Mouse (Mus musculus): ENCODE results near the gene Gata2. TPM values are rescaled to one million over a fixed set of nuclear protein-coding genes. Genes with fewer than 3 reads are reported as not detected.

The Gata2 gene
- polyA plus RNA-seq, 1 experiment from 2014 or later: 18.6 TPM

DNA sequence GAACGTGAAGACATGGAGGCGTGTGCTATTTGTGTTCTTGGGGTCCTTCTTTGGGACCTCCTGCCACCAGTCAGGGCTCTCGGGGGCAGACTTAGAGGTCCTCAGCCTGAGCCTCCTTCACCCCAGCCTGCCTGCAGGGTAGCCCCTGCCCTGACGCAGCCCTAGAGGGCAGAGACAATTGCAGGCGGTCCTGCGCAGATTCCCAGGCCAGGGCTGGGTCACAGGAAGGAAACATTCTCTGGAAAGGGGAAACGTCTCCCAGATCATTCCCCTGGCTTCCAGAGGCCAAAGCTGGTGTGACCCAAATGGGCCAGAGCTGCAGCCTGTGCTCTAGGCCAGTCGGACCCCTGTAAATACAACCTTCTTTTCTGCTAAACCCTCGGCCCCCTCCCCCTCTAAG, 12.2 kb downstream of the Gata2 start:
- WGBS: 27% methylated on average over 9 of the region's 9 CpGs
- no peak for ATAC-seq (ENCODE audit: insufficient number of reproducible peaks, insufficient read depth, low FRiP score, low read depth)
- peaks cover 72% of the 10 kb centered on the region for H3K27me3 ChIP-seq (ENCODE audit: control insufficient read depth, insufficient read depth, low read length)
- H3K4me3 ChIP-seq (ENCODE audit: control insufficient read depth in 1 of 2, insufficient read depth in 1 of 2, low read depth in 1 of 2, low read length in 2 of 2): no peak overlapping the region
- H3K36me3 ChIP-seq (ENCODE audit: control insufficient read depth, insufficient read depth, low read length): 0 out of 2 replicates have a peak, but pooled peaks cover 3% of the 10 kb centered on the region
- H3K4me1 ChIP-seq (ENCODE audit: control insufficient read depth in 2 of 2, insufficient read depth in 2 of 2, low read length in 2 of 2): peaks cover 4 to 6% of the 10 kb centered on the region in 2 experiments; a peak in 3 of 4 replicates
- no peak overlapping the region for H3K9ac ChIP-seq (ENCODE audit: low read length)
- H3K9me3 ChIP-seq (ENCODE audit: control insufficient read depth, low read length): no peaks in the 10 kb centered on the region
- H3K4me2 ChIP-seq (ENCODE audit: low read length): no peak overlapping the region
- H3K27ac ChIP-seq (replicated peaks in 1 of 2; ENCODE audit: control insufficient read depth in 1 of 2, insufficient read depth in 1 of 2, low read depth in 2 of 2, low read length in 2 of 2): no peak overlapping the region

DNA sequence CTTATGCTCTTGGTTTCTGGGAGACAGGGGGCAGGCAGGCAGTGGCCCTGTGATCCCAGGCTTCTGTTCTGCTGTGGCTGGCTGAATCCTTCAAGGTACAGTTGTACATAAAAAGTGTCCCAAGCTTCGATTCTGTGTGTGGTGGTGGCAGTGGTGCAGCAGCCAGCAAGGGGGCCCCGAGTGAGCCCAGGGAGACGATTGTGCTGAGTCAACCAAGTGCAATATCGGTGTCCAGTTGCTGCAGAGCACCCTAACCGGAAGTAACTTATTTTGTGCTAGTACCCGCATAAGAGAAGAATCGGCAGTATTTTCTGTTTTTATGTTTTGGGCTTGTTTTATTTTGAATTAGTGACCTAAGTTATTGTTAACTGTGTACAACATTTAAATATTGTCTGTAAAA, 12.9 kb downstream of the Gata2 start:
- H3K4me3 ChIP-seq (ENCODE audit: control insufficient read depth in 1 of 2, insufficient read depth in 1 of 2, low read depth in 1 of 2, low read length in 2 of 2): no peak overlapping the region
- H3K36me3 ChIP-seq (ENCODE audit: control insufficient read depth, insufficient read depth, low read length): 0 out of 2 replicates have a peak, but pooled peaks cover 3% of the 10 kb centered on the region
- no peak overlapping the region for H3K4me2 ChIP-seq (ENCODE audit: low read length)
- no peak for ATAC-seq (ENCODE audit: insufficient number of reproducible peaks, insufficient read depth, low FRiP score, low read depth)
- 54% methylated on average over 7 of the region's 7 CpGs for WGBS
- no peak overlapping the region for H3K27ac ChIP-seq (replicated peaks in 1 of 2; ENCODE audit: control insufficient read depth in 1 of 2, insufficient read depth in 1 of 2, low read depth in 2 of 2, low read length in 2 of 2)
- H3K4me1 ChIP-seq (ENCODE audit: control insufficient read depth in 2 of 2, insufficient read depth in 2 of 2, low read length in 2 of 2): peaks cover 4 to 6% of the 10 kb centered on the region in 2 experiments; a peak in 3 of 4 replicates
- H3K9ac ChIP-seq (ENCODE audit: low read length): no peak overlapping the region
- no peaks in the 10 kb centered on the region for H3K9me3 ChIP-seq (ENCODE audit: control insufficient read depth, low read length)
- peaks cover 66% of the 10 kb centered on the region for H3K27me3 ChIP-seq (ENCODE audit: control insufficient read depth, insufficient read depth, low read length)

DNA sequence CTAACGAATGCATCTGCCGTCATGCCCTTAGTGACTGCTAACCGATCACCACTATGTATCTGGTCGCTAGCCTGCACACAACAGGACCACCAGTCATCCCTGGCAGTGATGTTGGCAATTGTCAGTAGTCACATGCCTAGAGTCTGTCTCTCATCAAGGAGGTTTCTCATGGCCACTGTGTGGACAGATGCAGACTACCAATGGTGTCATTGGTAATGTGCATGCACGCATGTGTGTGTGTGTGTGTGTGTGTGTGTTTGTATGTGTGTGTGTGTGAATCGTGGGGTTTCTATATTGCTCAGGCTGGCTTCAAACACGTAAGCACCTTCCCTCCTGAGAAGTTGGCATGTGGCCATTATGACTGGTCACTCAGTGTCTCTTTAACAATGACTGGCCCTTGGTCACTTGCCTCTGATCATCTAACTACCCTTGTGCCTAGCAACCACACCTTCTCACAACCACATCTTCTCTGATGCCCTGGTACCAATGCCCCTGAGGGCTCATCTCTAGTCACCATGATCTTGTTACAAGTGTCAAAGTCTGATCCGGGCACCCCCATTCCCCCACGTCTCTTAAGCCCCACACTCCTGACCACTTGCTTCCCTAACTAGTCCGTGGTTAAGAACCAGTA, 13.8 kb downstream of the Gata2 start:
- H3K27me3 ChIP-seq (ENCODE audit: control insufficient read depth, insufficient read depth, low read length): peaks cover 57% of the 10 kb centered on the region
- H3K36me3 ChIP-seq (ENCODE audit: control insufficient read depth, insufficient read depth, low read length): 0 out of 2 replicates have a peak, but pooled peaks cover 3% of the 10 kb centered on the region
- no peak overlapping the region for H3K27ac ChIP-seq (replicated peaks in 1 of 2; ENCODE audit: control insufficient read depth in 1 of 2, insufficient read depth in 1 of 2, low read depth in 2 of 2, low read length in 2 of 2)
- peaks cover 4% of the 10 kb centered on the region in 2 experiments; a peak in 3 of 4 replicates for H3K4me1 ChIP-seq (ENCODE audit: control insufficient read depth in 2 of 2, insufficient read depth in 2 of 2, low read length in 2 of 2)
- no peak overlapping the region for H3K9ac ChIP-seq (ENCODE audit: low read length)
- H3K9me3 ChIP-seq (ENCODE audit: control insufficient read depth, low read length): no peaks in the 10 kb centered on the region
- H3K4me3 ChIP-seq (ENCODE audit: control insufficient read depth in 1 of 2, insufficient read depth in 1 of 2, low read depth in 1 of 2, low read length in 2 of 2): no peak overlapping the region
- ATAC-seq (ENCODE audit: insufficient number of reproducible peaks, insufficient read depth, low FRiP score, low read depth): no peak
- 76% methylated on average over 10 of the region's 10 CpGs for WGBS
- no peak overlapping the region for H3K4me2 ChIP-seq (ENCODE audit: low read length)

DNA sequence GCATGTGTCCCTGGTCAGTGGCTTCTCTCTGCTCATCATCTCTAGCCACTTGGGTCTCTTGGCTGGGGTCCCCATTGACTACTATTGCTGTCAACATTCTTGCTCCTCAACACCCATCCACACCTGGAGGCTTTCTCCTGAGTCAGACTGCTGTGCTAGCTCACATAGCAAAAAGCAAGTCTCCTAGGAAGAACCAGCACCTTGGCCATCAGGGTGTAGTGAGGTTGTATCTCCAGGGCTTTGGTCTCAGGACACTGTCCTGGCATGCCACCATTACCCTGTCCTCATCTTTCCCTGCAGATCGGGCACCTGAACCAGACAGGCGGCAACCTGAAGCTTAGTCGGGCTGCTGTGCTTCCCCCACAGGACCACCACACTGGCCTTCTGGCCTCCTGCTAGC, 14.6 kb downstream of the Gata2 start:
- no peak for ATAC-seq (ENCODE audit: insufficient number of reproducible peaks, insufficient read depth, low FRiP score, low read depth)
- 85% methylated on average over 3 of the region's 3 CpGs for WGBS
- Histone ChIP-seq H3K4me3 (ENCODE audit: control insufficient read depth in 1 of 2, insufficient read depth in 1 of 2, low read depth in 1 of 2, low read length in 2 of 2) (no peak overlapping the region), H3K27ac (replicated peaks in 1 of 2; ENCODE audit: control insufficient read depth in 1 of 2, insufficient read depth in 1 of 2, low read depth in 2 of 2, low read length in 2 of 2) (no peak overlapping the region), H3K9ac (ENCODE audit: low read length) (no peak overlapping the region), H3K4me2 (ENCODE audit: low read length) (no peak overlapping the region), H3K36me3 (ENCODE audit: control insufficient read depth, insufficient read depth, low read length) (0 out of 2 replicates have a peak, but pooled peaks cover 3% of the 10 kb centered on the region), H3K4me1 (ENCODE audit: control insufficient read depth in 2 of 2, insufficient read depth in 2 of 2, low read length in 2 of 2) (peaks cover 4% of the 10 kb centered on the region in 2 experiments; a peak in 3 of 4 replicates), H3K9me3 (ENCODE audit: control insufficient read depth, low read length) (no peaks in the 10 kb centered on the region), H3K27me3 (ENCODE audit: control insufficient read depth, insufficient read depth, low read length) (peaks cover 55% of the 10 kb centered on the region)

DNA sequence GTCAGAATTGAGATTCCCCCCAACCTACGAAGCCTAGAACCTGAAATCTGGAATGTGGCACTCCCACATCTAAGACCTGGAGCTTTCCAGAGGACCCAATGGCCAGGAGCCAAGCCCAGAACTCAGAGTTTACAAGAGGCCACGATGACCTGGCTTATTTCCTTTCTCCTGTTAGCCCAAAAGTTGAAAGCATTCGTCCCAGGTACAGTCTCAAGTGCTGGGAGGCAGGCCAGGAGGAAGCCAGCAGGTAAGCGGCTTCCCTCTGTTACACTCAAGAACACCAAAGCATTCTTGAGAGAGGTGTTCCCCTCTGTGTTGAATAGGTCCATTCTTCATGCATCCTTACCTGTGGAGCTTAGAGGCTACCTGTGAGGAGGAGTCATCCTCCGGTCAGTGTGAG, 15.8 kb downstream of the Gata2 start:
- Histone ChIP-seq H3K27ac (replicated peaks in 1 of 2; ENCODE audit: control insufficient read depth in 1 of 2, insufficient read depth in 1 of 2, low read depth in 2 of 2, low read length in 2 of 2) (no peak overlapping the region), H3K9me3 (ENCODE audit: control insufficient read depth, low read length) (no peaks in the 10 kb centered on the region), H3K4me1 (ENCODE audit: control insufficient read depth in 2 of 2, insufficient read depth in 2 of 2, low read length in 2 of 2) (peaks cover 0 to under 1% of the 10 kb centered on the region in 2 experiments; a peak in 1 of 4 replicates), H3K4me2 (ENCODE audit: low read length) (no peak overlapping the region), H3K9ac (ENCODE audit: low read length) (no peak overlapping the region), H3K36me3 (ENCODE audit: control insufficient read depth, insufficient read depth, low read length) (no peaks in the 10 kb centered on the region), H3K27me3 (ENCODE audit: control insufficient read depth, insufficient read depth, low read length) (peaks cover 44% of the 10 kb centered on the region), H3K4me3 (ENCODE audit: control insufficient read depth in 1 of 2, insufficient read depth in 1 of 2, low read depth in 1 of 2, low read length in 2 of 2) (no peak overlapping the region)
- ATAC-seq (ENCODE audit: insufficient number of reproducible peaks, insufficient read depth, low FRiP score, low read depth): no peak
- 75% methylated on average over 5 of the region's 5 CpGs for WGBS

DNA sequence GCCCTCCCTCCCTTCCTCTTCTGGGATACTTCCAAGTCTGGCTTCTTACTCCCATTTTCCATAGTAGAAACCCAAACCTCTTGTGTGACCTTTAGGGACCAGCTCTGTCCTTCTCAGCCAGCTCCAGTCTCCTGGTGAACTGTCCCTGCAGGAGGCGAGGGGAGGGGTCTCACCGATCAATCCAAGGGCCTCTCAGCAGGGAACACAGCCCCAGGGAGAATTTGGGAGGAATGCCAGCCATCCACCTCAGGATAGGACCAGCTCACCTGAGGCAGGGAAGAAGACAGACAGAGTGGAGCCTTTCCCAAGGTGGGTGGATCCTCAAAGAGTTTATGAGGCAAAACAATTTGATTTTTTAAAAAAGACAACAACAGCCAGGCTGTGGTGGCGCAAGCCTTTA, 16.5 kb downstream of the Gata2 start:
- WGBS: 67% methylated on average over 3 of the region's 3 CpGs
- Histone ChIP-seq H3K36me3 (ENCODE audit: control insufficient read depth, insufficient read depth, low read length) (no peaks in the 10 kb centered on the region), H3K4me3 (ENCODE audit: control insufficient read depth in 1 of 2, insufficient read depth in 1 of 2, low read depth in 1 of 2, low read length in 2 of 2) (no peak overlapping the region), H3K4me2 (ENCODE audit: low read length) (no peak overlapping the region), H3K9me3 (ENCODE audit: control insufficient read depth, low read length) (no peaks in the 10 kb centered on the region), H3K27me3 (ENCODE audit: control insufficient read depth, insufficient read depth, low read length) (peaks cover 37% of the 10 kb centered on the region), H3K9ac (ENCODE audit: low read length) (no peak overlapping the region), H3K4me1 (ENCODE audit: control insufficient read depth in 2 of 2, insufficient read depth in 2 of 2, low read length in 2 of 2) (no peaks in the 10 kb centered on the region), H3K27ac (replicated peaks in 1 of 2; ENCODE audit: control insufficient read depth in 1 of 2, insufficient read depth in 1 of 2, low read depth in 2 of 2, low read length in 2 of 2) (no peak overlapping the region)
- ATAC-seq (ENCODE audit: insufficient number of reproducible peaks, insufficient read depth, low FRiP score, low read depth): no peak

DNA sequence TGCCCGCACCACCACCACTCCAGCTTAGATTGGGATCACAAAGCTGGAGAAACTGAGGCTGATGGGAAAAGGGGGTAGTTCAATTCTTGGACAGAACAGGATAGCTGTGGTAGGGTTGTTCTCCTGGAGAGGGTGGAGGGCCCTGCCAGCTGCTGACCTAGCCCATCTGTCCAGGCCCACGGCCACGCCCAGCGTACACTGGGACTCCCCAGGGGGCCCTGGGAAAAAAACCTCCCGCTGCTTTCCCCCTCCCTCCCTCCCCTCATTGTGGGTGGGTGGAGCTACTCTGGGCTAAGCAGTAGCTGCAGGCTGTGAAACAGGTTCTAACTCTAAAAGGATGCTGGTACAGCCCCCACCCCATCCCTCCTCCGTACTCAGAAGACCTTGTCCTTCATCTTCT, 22.1 kb downstream of the Gata2 start:
- H3K36me3 ChIP-seq (ENCODE audit: control insufficient read depth, insufficient read depth, low read length): no peaks in the 10 kb centered on the region
- H3K9me3 ChIP-seq (ENCODE audit: control insufficient read depth, low read length): peaks cover 2% of the 10 kb centered on the region; the same call in 1 of the 2 replicates
- H3K4me2 ChIP-seq (ENCODE audit: low read length): no peak overlapping the region
- H3K4me3 ChIP-seq (ENCODE audit: control insufficient read depth in 1 of 2, insufficient read depth in 1 of 2, low read depth in 1 of 2, low read length in 2 of 2): no peak overlapping the region
- 37% methylated on average over 6 of the region's 6 CpGs for WGBS
- H3K9ac ChIP-seq (ENCODE audit: low read length): no peak overlapping the region
- no peaks in the 10 kb centered on the region for H3K4me1 ChIP-seq (ENCODE audit: control insufficient read depth in 2 of 2, insufficient read depth in 2 of 2, low read length in 2 of 2)
- H3K27me3 ChIP-seq (ENCODE audit: control insufficient read depth, insufficient read depth, low read length): 0 out of 2 replicates have a peak, but pooled peaks cover 10% of the 10 kb centered on the region
- no peak for ATAC-seq (ENCODE audit: insufficient number of reproducible peaks, insufficient read depth, low FRiP score, low read depth)
- H3K27ac ChIP-seq (replicated peaks in 1 of 2; ENCODE audit: control insufficient read depth in 1 of 2, insufficient read depth in 1 of 2, low read depth in 2 of 2, low read length in 2 of 2): no peak overlapping the region

DNA sequence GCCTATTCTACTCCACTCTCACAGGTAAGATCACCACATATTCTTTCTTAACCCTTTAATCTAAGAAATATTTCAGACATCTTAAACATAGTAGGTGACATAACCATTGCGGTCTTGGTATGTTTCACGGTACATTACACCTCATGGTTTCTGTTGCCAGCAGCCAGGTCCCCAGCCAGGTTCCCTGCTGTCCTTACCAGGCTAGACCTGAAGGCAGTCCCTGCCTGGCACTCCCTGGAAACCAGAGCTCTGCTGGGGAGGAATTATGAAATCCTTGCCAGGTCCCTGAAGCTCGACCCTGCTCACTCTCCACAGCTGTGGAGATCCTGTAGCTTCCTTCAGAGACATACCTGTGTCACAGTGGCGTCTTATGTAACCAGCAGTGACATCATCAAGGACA, 22.5 kb downstream of the Gata2 start:
- Histone ChIP-seq H3K27me3 (ENCODE audit: control insufficient read depth, insufficient read depth, low read length) (0 out of 2 replicates have a peak, but pooled peaks cover 14% of the 10 kb centered on the region), H3K36me3 (ENCODE audit: control insufficient read depth, insufficient read depth, low read length) (no peaks in the 10 kb centered on the region), H3K4me1 (ENCODE audit: control insufficient read depth in 2 of 2, insufficient read depth in 2 of 2, low read length in 2 of 2) (no peaks in the 10 kb centered on the region), H3K4me2 (ENCODE audit: low read length) (no peak overlapping the region), H3K9ac (ENCODE audit: low read length) (no peak overlapping the region), H3K4me3 (ENCODE audit: control insufficient read depth in 1 of 2, insufficient read depth in 1 of 2, low read depth in 1 of 2, low read length in 2 of 2) (no peak overlapping the region), H3K27ac (replicated peaks in 1 of 2; ENCODE audit: control insufficient read depth in 1 of 2, insufficient read depth in 1 of 2, low read depth in 2 of 2, low read length in 2 of 2) (no peak overlapping the region), H3K9me3 (ENCODE audit: control insufficient read depth, low read length) (peaks cover 2% of the 10 kb centered on the region; the same call in 1 of the 2 replicates)
- ATAC-seq (ENCODE audit: insufficient number of reproducible peaks, insufficient read depth, low FRiP score, low read depth): no peak
- WGBS: 75% methylated on average over 4 of the region's 4 CpGs
